9 mouse cellular contexts compared by ENCODE assay signal in genomic region chr14:115485090-115485489, GRCm38 (mm10).
DNase-seq lines count a peak whose midpoint lies in the region; ATAC-seq lines count a peak whose summit lies in the region.
"Had no signal": no experiment of that assay in that cellular context is flagged by ENCODE, and none has a peak within 500 bp of the region (broad histone marks: within the 10 kb centered on the region; RNA-seq: fewer than 3 reads in every experiment).

No protein-coding gene starts in this region.

- DNase-seq in kidney, adult 18-20 months, result peak; percentile 26
- DNase-seq in ES-CJ7 (ENCODE audit: low read depth, low spot score), result peak; percentile 6
- peak; percentile 30 for DNase-seq in embryonic facial prominence, embryonic 10.5 days (ENCODE audit: low spot score)
- DNase-seq in left cerebral cortex, postnatal 4 days, result peak; percentile 37
- no peak for DNase-seq in spleen, postnatal 36 days (ENCODE audit: low spot score in 2 of 2)
- DNase-seq in adrenal gland, adult (ENCODE audit: inconsistent age in 2 of 2, low spot score in 1 of 2), result no peak
- DNase-seq in spleen, postnatal 4 days (ENCODE audit: low spot score in 2 of 2), result no peak

- no peak for ATAC-seq in kidney, embryonic 16.5 days (ENCODE audit: low FRiP score, low TSS enrichment)

- no peaks in the 10 kb centered on the region for H3K4me1 ChIP-seq in kidney, embryonic 16.5 days (ENCODE audit: insufficient read depth, low read length)
- no peaks in the 10 kb centered on the region for H3K4me1 ChIP-seq in embryonic facial prominence, embryonic 10.5 days

- H3K27ac ChIP-seq in kidney, embryonic 16.5 days (ENCODE audit: low read length), result no peak overlapping the region
- H3K27ac ChIP-seq in embryonic facial prominence, embryonic 10.5 days (replicated peaks), result no peak overlapping the region

- H3K36me3 ChIP-seq in kidney, embryonic 16.5 days (ENCODE audit: insufficient read depth, low read length), result no peaks in the 10 kb centered on the region
- H3K36me3 ChIP-seq in embryonic facial prominence, embryonic 10.5 days (replicated peaks), result no peaks in the 10 kb centered on the region

- H3K4me2 ChIP-seq in kidney, embryonic 16.5 days (replicated peaks; ENCODE audit: low read depth, low read length), result no peak overlapping the region

- no peaks in the 10 kb centered on the region for H3K27me3 ChIP-seq in kidney, embryonic 16.5 days (ENCODE audit: insufficient read depth, low read length)
- H3K27me3 ChIP-seq in embryonic facial prominence, embryonic 10.5 days (replicated peaks; ENCODE audit: low read depth, poor library complexity, severe bottlenecking), result no peaks in the 10 kb centered on the region

- H3K9ac ChIP-seq in kidney, embryonic 16.5 days (replicated peaks; ENCODE audit: low read length), result no peak overlapping the region

- intact Hi-C loops in left cerebral cortex, postnatal 4 days (cut with DNase I), result no loop called here

- no peaks in the 10 kb centered on the region for H3K9me3 ChIP-seq in kidney, embryonic 16.5 days (ENCODE audit: low read length)
- H3K9me3 ChIP-seq in embryonic facial prominence, embryonic 10.5 days, result no peaks in the 10 kb centered on the region

- no peak overlapping the region for H3K4me3 ChIP-seq in kidney, embryonic 16.5 days (ENCODE audit: low read length)
- H3K4me3 ChIP-seq in embryonic facial prominence, embryonic 10.5 days, result no peak overlapping the region
- H3K4me3 ChIP-seq: erythroblast, embryonic 14.5 days had no signal

Comparison
In these comparisons a context has a peak if more than half of its experiments do, and no peak if none do; other contexts are left out.
1. DNase-seq: peak in kidney, adult 18-20 months (single experiment), ES-CJ7 (single experiment), embryonic facial prominence, embryonic 10.5 days (single experiment) and left cerebral cortex, postnatal 4 days (single experiment); none in spleen, postnatal 36 days (0 of 2), adrenal gland, adult (0 of 2) and spleen, postnatal 4 days (0 of 2).